Mouse (Mus musculus) hindbrain, postnatal 0 days (tissue): ENCODE measurements around the gene Ttc7b. TPM values are rescaled to one million over a fixed set of nuclear protein-coding genes. Genes with fewer than 3 reads are reported as not detected.

Experiments used
- ATAC-seq: fragments of 200-750 bp; cut with Nextera tagmentation; 2 replicates; pipeline ENCODE4 v1.8.0; 2017; ENCODE audit warnings: mild to moderate bottlenecking, moderate TSS enrichment, moderate library complexity
- DNase-seq: peaks from one replicate; pipeline ENCODE4 v3.0.0-alpha.2; 2015; ENCODE audit warnings: low spot score
- H3K27ac ChIP-seq: fragments of 300-500 bp; sonication (generic); 2 replicates; pipeline ENCODE4 v1.5.1; 2014; ENCODE audit warnings: mild to moderate bottlenecking
- H3K27me3 ChIP-seq: fragments of 300-500 bp; sonication (generic); 2 replicates; pipeline ENCODE4 v1.6.1; 2014; ENCODE audit warnings: low read length, mixed read lengths; ENCODE audit not compliant: insufficient read depth
- H3K36me3 ChIP-seq: fragments of 300-500 bp; sonication (generic); 2 replicates; pipeline ENCODE4 v1.6.1; 2014; ENCODE audit warnings: low read length, mixed read lengths; ENCODE audit not compliant: insufficient read depth
- H3K4me1 ChIP-seq: fragments of 300-500 bp; sonication (generic); 2 replicates; pipeline ENCODE4 v1.6.1; 2014; ENCODE audit warnings: antibody characterized with exemption, low read length, mixed read lengths; ENCODE audit not compliant: insufficient read depth
- H3K4me2 ChIP-seq: fragments of 300-500 bp; sonication (generic); 2 replicates; pipeline ENCODE4 v1.6.1; 2014; ENCODE audit warnings: low read depth, mild to moderate bottlenecking, low read length, moderate library complexity, mixed read lengths
- H3K4me3 ChIP-seq: fragments of 300-500 bp; sonication (generic); 2 replicates; pipeline ENCODE4 v1.5.1; 2014; ENCODE audit warnings: low read length
- H3K9ac ChIP-seq: fragments of 300-500 bp; sonication (generic); replicated peaks from 2 replicates; pipeline ENCODE4 v1.6.1; 2014; ENCODE audit warnings: mild to moderate bottlenecking, low read length, moderate library complexity, mixed read lengths
- H3K9me3 ChIP-seq: fragments of 300-500 bp; sonication (generic); 2 replicates; pipeline ENCODE4 v1.6.1; 2016; ENCODE audit warnings: low read length, mixed read lengths
- CTCF ChIP-seq: IDR thresholded peaks from 2 replicates; pipeline ENCODE4 v1.5.1; 2016; ENCODE audit warnings: antibody characterized with exemption, control low read depth, low read depth
- WGBS: fragments of 180-500 bp; shearing (Covaris S2); extraction: QIAGEN DNeasy Blood & Tissue Kit; methylation state at CpG from one replicate; pipeline ENCODE4 v1.1.7; 2014; 5-methylcytosine and 5-hydroxymethylcytosine counted together
- polyA plus RNA-seq: library from polyadenylated mRNA; unstranded; fragments of >200 nt; fragmentation: Nextera tagmentation; extraction: Ambion mirVana; gene quantifications from 2 replicates; pipeline ENCODE4 v1.2.1, GENCODE M21; 2015
- total RNA-seq: library from RNA; depleted of rRNA; stranded (reverse); fragments of >200 nt; gene quantifications from 2 replicates; pipeline ENCODE4 v1.2.3, GENCODE M21; 2014

Ttc7b gene
- total and polyA plus RNA-seq, 2 experiments from 2014 or later, result 8.6 to 51.2 TPM

GRCm38 (mm10) chr12:100313785-100314375 lies 206.7 kb downstream of the Ttc7b start:
- ATAC-seq (no peak; the same call in 1 of the 2 replicates), DNase-seq (no peak)
- TF ChIP-seq CTCF, result no peak
- Histone ChIP-seq H3K4me2 (no peak overlapping the region), H3K9me3 (no peaks in the 10 kb centered on the region), H3K27me3 (no peaks in the 10 kb centered on the region), H3K4me1 (peaks cover 51% of the 10 kb centered on the region), H3K36me3 (no peaks in the 10 kb centered on the region), H3K9ac (0 out of 2 replicates have a peak overlapping the region, but pooled peaks have one; percentile 37), H3K4me3 (no peak overlapping the region), H3K27ac (peak overlapping the region; percentile 54; the same call in 1 of the 2 replicates)
- 24% methylated on average over 12 of the region's 12 CpGs for WGBS

- H3K27me3 ChIP-seq, result no peaks in the 10 kb centered on the region
- H3K9ac ChIP-seq, result no peak overlapping the region
- no peak overlapping the region for H3K4me3 ChIP-seq
- no peak overlapping the region for H3K4me2 ChIP-seq
- no peak for ATAC-seq
- H3K36me3 ChIP-seq, result no peaks in the 10 kb centered on the region
- no peak for TF ChIP-seq CTCF
- peaks cover 57% of the 10 kb centered on the region for H3K4me1 ChIP-seq
- 37% methylated on average over 6 of the region's 6 CpGs for WGBS
- DNase-seq, result no peak
- no peak overlapping the region for H3K27ac ChIP-seq
- no peaks in the 10 kb centered on the region for H3K9me3 ChIP-seq
Measured at GRCm38 (mm10) chr12:100313209-100313608, 207.4 kb downstream of the Ttc7b start.

- peak; percentile 44 for DNase-seq
- Histone ChIP-seq H3K4me3 (no peak overlapping the region), H3K9ac (no peak overlapping the region), H3K27me3 (no peaks in the 10 kb centered on the region), H3K4me2 (no peak overlapping the region), H3K4me1 (peaks cover 51% of the 10 kb centered on the region), H3K9me3 (no peaks in the 10 kb centered on the region), H3K27ac (peak overlapping the region; percentile 28; the same call in 1 of the 2 replicates), H3K36me3 (no peaks in the 10 kb centered on the region)
- TF ChIP-seq CTCF, result peak; percentile 16; the same call in 1 of the 2 replicates
- WGBS, result 35% methylated on average over 6 of the region's 6 CpGs
- peak; percentile 13; the same call in 1 of the 2 replicates for ATAC-seq
Measured at GRCm38 (mm10) chr12:100310471-100311392, 209.9 kb downstream of the Ttc7b start.

- Histone ChIP-seq H3K36me3 (no peaks in the 10 kb centered on the region), H3K9ac (no peak overlapping the region), H3K4me1 (peaks cover 44% of the 10 kb centered on the region), H3K4me2 (no peak overlapping the region), H3K4me3 (no peak overlapping the region), H3K27me3 (no peaks in the 10 kb centered on the region), H3K27ac (0 out of 2 replicates have a peak overlapping the region, but pooled peaks have one; percentile 20), H3K9me3 (no peaks in the 10 kb centered on the region)
- TF ChIP-seq CTCF, result no peak
- WGBS, result 29% methylated on average over 4 of the region's 4 CpGs
- no peak for ATAC-seq
- DNase-seq, result peak; percentile 58
Measured at GRCm38 (mm10) chr12:100309201-100309600, 211.4 kb downstream of the Ttc7b start.

- Histone ChIP-seq H3K27ac (peak overlapping the region; percentile 72), H3K9me3 (no peaks in the 10 kb centered on the region), H3K4me1 (peaks cover 39% of the 10 kb centered on the region), H3K4me3 (no peak overlapping the region), H3K4me2 (no peak overlapping the region), H3K27me3 (no peaks in the 10 kb centered on the region), H3K9ac (no peak overlapping the region; the same call in 1 of the 2 replicates), H3K36me3 (no peaks in the 10 kb centered on the region)
- ATAC-seq (peak; percentile 66), DNase-seq (peak; percentile 83)
- TF ChIP-seq CTCF, result no peak
- 22% methylated on average over 8 of the region's 8 CpGs for WGBS
Measured at GRCm38 (mm10) chr12:100307501-100308260, 212.9 kb downstream of the Ttc7b start.

- TF ChIP-seq CTCF, result no peak
- Histone ChIP-seq H3K4me3 (no peak overlapping the region), H3K4me1 (peaks cover 37% of the 10 kb centered on the region), H3K27me3 (no peaks in the 10 kb centered on the region), H3K36me3 (0 out of 2 replicates have a peak, but pooled peaks cover 3% of the 10 kb centered on the region), H3K27ac (no peak overlapping the region), H3K4me2 (no peak overlapping the region), H3K9ac (no peak overlapping the region), H3K9me3 (no peaks in the 10 kb centered on the region)
- WGBS, result 37% methylated on average over 1 of the region's 1 CpGs
- ATAC-seq, result no peak
- no peak for DNase-seq
Measured at GRCm38 (mm10) chr12:100306336-100306735, 214.3 kb downstream of the Ttc7b start.
